Mouse (Mus musculus): Measurements from ENCODE around the gene Fosb.

Fosb gene

DNA sequence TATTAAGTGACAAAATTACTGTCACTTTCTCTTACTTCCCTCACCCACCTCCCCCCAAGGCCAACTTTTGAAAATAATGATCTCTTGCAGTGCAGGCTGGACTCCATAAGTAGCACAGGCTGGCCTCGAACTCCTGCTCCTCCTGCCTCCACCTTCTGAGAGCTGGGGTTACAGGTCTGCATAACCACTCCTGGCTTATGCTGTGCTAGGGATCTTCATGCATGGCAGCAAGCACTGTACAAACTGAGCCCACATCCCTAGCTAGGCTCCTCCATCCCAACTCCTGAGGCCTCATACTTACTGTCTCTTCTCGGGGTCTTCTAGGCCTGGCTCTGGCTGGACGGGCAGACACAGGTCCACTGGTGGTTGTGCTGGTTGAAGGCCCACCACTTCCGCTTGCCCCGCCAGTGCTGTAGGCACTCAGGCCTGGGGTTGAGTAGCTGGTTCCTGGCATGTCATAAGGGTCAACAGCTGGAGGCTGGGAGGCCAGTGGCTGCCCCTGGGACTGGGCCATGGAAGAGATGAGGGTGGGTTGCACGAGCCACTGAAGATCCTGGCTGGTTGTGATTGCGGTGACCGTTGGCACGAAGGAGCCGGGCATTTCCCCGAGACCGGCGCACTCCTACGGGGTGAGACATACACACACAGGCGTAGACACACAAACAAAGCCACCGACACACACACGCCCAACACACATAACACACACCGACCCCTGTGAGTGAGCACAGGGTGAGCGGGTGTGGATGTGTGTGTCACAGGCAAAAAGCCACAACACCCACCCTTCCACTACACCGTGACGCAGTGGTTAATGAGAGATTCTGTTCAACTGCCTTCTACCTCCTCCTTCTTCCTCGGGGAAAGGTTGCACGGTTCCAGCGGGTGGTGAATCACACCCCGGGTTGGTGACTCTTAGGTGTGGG is 2.8 kb downstream of the Fosb start:
- no peak for DNase-seq (ENCODE audit: low read depth, low spot score)

DNA sequence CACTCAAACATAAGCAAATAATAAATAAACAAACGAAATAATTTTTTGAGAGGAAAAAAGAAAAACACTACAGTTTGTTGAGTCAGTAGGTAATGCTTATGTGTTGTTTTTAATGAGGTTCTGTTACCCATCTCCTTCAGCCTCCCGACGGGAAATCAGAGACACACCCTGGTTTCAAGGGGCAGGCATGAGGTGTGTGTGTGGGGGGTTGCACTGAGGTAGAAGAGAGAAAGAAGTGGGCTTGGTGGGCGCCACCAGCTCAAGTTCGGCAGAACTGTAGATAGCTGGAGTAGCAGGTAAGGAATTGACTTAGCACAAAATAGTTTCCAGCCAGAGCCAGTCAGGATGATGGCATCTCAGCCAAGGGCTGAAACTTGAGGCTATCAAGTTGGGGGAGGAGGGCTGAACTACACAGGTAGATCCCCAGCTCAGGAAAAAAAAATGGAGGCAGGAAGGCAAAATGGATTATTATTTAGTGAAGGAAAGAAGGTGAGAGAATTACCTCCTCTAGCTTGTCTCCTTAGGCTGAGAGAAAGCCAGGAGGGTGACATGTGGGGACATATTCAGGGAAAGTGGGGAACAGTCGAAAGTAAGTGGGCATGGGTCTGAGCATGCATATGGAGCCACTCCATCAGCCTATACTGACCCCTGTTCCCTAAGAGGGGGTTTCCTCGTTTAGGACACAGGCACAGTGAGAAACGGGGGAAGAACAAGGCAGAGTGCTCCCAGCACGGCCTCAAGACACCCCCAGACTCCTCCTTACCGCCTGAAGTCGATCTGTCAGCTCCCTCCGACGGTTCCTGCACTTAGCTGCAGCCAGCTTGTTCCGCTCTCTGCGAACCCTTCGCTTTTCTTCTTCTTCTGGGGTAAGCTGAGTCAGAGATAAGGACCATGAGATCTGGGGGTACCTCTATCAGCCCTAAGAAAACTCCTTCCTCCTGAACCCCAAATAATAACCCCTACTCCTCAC is 3.8 kb downstream of the Fosb start:
- no peak for DNase-seq (ENCODE audit: low read depth, low spot score)

DNA sequence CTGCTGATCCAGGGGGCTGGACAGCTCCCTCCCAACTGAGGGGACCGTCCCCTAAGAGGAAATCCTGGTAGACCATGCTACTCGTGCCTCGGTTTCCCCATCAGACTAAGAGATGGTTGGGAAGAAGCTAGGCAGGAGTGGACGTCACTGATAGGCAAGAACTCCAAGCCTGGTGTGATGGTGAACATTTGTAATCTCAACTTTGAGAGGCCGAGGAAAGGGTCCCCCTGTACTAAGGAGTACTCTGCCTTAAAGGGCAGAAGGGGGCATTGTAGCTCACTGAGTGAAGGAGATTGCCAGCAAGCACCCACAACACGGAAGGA is 4.5 kb downstream of the Fosb start:
- DNase-seq (ENCODE audit: low read depth, low spot score): no peak

DNA sequence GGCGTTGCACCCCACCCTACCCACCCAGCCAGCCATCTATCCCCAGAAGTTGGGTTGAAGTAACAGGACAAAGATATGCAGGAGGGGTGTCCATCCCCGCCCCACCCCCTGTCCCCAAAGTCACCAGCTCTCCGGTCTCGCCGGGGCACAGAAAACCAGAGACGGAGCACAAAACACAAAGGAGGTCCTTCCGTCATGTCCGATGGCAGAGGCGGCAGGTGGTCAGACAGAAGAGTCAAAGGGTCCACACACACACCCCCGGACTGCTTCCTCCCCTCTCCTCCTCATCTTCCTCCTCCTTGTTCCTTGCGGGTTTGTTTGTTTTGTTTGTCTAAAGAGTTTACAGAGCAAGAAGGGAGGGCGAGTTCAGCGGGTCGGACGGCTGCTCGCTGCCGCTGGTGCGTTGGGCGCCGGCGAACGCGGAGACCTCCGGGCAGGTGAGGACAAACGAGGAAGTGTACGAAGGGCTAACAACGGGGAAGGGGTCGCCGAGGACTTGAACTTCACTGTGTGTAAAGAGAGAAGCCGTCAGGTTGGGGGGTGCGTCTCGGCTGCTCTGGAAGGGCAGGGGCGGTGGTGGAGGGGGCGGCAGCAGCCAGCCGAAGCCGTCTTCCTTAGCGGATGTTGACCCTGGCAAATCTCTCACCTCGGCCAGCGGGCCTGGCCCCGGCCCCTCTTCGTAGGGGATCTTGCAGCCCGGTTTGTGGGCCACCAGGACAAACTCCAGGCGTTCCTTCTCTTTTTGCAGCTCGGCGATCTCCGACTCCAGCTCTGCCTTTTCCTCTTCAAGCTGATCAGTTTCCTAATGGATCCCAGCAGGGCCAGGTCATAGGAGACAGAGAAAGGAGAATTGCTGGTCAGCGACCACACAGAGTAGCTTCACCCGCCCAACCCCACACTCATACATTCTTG is 5.1 kb downstream of the Fosb start:
- no peak for DNase-seq (ENCODE audit: low read depth, low spot score)

DNA sequence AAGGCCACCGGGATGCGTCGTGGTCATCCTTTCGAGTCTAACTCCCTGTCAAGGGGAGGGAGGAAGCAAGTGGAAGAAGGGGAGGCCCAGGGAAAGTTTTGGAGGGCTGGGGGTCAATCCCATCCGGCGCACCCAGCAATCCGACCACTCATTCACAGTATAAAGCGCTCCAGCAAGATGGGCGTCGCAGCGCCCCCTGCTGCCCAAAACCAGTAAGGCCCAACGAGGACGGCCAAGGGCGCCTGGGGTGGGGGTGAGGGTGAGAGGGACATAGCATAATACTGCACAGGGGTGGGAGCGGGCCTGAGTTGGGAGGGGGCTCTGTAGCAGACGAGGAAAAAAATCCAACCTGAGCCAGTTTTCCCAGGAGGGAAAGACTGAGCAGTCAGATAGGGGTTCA is 6.1 kb downstream of the Fosb start:
- DNase-seq (ENCODE audit: low read depth, low spot score): no peak

DNA sequence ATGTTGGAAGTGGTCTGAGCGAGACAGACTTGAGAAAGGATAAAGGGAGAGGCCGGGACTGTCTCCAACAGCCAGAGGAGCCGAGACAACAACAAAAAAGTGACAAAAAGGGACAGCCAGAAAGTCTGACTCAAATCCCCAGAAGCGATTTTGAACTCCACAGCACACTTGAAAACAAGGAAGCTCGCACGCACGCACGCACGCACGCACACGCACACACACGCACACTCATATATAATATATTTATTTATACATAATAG is 6.9 kb downstream of the Fosb start:
- no peak for DNase-seq (ENCODE audit: low read depth, low spot score)

DNA sequence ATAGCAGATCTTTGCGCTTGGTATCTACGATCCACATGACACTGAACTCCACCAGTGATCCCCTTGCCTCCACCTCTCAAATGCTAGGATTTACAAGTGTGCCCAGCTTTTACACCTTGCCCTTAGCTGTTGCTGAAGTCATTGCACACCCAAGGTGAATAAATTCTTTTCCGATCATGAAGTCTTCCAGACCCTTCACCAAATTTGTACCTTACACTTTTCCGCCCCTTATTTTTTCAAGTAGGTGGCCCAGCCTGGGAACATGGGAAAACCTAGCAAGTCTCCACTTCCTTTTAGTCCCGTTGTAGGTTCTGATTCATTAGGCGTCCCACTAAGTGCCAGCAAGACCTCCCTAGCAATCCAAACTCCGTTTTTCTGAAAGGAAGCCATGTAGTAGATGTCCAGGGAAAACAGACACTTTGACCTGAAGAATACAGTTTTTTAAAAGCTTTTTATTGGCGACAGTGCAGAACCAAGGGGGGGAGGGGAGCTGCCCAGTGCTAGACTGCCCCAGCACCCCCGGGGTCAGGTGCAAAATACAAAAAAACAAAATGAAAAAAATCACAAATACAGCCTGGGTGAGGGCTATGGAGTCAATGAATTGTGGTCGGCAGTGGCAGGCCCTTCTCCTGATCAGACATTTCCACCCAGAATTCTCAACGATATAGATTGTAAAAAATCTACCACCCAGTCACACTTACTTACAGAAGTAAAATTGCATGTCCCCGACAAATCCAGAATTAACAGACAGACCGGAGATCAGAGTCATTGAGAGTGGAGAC is 7.4 kb downstream of the Fosb start:
- no peak for DNase-seq (ENCODE audit: low read depth, low spot score)

DNA sequence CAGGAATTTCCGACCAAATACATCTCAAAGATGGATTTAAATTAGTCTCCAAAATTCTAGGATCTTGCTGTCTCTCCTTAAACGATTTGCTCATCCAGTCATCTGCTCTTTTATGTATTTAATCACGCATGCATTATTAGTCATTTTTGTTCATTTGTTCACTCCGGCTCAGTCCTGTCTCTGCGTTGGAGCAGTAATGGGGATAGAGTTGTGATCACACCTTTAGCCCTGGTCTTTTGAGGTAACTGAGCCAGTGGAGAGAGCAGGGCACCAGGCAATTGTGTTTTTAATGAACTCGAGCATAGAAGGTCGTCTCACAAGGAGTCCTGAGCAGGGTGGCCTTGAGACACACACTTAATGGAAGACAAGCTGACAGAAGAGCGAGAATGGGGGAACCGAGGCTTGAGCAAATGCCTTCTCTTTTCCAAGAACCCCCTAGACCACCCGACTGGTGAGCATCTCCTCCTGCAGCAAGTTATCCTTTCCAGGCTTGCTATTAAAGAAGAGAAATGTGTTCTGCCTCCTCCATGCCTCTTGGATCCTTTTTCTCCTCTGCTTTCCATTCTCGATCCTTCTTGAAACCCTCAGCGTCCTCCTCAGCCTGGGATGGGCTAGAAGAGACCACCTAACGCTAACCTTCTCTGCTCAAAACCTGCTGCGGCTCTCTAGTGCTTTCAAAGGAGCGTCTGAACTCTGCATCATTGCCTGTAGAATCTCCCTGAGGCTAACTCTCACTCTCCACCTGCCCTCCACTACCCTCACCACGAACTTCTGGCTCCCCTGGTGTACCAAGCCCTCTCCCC is 8.2 kb downstream of the Fosb start:
- no peak for DNase-seq (ENCODE audit: low read depth, low spot score)

DNA sequence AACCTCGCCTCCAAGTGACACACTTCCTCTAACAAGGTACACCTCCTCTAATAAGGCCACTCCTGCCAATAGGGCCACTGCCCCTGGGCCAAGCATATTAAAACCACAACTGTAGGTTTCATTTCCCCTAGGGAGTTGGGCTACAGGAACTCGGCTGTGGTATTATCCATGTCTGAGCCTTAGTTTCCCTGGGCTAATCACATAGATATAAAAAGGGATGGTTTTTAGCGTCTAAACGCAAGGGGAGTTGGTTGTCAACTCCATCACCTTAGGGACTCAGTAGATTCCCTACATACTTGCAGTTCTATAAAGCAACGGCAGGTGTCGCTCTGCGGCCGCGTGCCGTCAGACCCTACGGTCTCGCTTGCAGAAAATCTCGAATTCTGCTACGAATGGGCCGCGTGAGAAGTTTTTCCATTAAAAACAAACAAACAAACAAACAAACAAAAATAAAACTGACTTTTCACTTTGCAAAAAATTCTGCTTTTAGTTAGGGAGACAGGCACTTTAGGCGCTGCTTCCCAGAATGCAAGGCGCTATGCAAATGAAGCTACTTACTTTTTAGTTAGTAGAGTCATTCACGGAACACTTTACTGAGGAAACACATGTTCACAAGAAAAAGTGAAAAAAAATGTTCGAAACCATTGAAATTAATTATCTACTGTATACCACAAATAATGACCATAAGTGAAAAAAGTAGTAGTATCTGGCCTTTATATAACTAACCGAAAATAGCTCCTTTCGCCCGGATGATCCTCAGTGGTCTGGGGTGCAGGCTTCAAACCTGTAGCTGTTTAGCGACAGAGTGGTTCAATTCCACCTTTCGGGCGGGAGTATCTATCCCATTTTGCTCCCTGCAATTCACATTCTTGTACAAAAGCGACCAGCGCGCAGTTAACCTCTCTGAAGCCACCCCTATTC is 9.1 kb downstream of the Fosb start:
- peak; percentile 68 for DNase-seq (ENCODE audit: low read depth, low spot score)

DNA sequence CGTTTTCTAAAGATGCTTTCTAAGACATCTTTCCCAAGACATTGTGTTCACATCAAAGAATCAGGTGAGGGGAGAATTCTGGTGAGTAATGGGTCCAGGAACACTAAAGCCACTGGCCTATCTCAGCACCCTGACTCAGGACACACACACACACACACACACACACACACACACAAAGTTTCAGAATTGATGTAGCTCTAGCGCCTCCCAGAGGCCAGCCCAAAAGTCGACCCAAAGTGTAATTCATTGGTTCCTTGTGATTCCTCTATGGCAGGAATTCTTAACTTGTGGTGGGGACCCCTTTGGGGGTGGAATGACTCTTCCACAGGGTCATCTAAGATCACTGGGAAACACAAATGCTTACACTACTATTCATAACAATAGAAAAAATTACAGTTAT is 10.7 kb downstream of the Fosb start:
- DNase-seq (ENCODE audit: low read depth, low spot score): no peak

DNA sequence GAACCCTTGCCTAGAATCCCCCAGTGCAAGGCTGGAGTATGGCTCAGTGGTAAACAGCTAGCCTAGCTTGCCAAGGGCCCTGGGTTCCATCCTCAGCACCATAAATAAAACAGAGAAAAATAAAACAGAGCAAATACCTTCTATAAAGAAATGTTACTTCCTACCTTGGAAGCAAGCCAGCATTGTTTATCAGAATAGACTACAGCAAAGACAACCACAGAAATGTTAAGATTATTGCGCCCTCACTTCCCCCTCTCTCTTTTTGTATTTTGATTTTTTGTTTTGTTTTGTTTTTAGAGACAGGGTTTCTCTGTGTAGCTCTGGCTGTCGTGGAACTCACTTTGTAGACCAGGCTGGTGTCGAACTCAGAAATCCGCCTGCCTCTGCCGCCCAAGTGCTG is 12.1 kb downstream of the Fosb start:
- DNase-seq (ENCODE audit: low read depth, low spot score): no peak

DNA sequence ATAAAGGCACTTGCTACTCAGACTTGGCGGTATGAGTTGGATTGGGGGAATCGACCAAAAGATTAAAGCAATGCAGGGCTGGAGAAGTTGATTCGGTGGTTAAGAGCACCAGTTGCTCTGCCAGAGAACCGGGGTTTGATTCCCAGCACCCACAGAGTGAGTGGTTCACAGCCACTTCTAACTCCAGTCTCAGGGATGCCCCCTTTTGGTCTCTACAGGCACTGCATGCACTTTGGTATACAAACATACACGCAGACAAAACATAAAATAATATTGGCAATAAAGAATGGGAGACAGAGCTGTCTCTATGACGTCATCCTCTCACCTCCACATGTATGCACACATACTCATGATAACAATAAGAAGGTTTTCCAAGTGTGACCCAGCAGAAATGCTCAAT is 12.8 kb downstream of the Fosb start:
- DNase-seq (ENCODE audit: low read depth, low spot score): no peak

DNA sequence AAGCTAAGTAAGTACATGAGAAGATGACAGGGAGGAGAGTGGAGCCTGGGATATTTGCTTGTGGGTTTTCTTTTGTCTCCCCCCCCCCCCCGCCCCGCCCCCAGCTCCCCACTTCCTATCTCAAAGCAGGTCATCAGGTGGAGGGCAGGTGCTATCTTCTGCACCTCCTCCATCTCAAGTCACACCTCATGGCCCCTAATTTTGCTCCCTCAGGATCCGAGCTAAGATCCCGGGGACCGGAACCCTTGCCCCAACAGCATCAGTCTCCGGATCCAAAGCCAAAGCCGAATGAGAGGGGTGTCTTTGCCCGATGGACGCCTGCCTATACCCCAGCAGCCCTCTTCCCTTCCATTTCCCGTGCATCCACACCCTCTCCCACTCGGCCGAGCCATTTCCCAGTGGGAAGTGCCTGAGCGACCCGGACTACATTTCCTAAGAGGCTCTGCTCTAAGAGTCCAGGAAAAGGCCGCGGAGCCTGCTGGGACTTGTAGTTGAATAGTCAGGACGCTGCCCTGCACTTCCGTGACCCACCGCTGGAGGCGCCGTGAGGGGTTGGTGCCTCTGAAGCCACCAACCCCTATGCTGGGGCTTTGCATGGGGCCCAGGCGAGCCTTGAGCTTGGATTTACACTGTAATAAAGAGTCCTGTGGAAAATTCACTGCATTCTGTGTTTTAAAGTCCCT is 14.2 kb downstream of the Fosb start:
- DNase-seq (ENCODE audit: low read depth, low spot score): peak; percentile 64

DNA sequence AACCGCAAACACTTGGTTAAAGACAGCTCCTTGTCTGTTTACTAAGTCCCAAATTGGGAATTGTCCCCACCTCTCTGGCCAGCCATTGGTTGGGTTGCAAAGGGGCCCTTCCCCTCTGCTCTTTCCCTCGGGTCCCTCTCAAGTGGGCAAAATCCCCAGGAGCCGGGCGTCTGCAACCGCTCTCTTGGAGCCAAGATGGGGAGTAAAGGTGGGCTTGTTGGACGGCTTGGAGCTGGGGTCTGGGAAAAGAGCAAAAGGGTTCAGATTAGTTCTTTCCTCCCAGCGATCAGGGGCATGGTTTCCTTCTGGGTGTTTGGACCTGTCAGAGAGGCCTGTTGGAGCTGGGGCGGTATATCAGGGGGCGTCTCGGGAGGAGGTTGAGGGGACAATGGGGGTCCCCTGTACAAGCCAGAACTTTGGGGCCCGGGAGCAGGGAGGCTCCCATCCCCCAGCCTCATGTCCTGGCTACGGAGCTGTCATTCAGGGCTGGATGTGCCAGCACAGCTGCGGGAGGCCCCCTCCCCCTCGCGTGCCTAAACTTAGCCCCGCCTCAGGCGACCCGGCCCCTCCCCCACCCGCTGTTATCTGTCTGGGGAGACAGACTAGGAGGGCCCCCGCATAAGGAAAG is 18.8 kb downstream of the Fosb start:
- no peak for DNase-seq (ENCODE audit: low read depth, low spot score)

DNA sequence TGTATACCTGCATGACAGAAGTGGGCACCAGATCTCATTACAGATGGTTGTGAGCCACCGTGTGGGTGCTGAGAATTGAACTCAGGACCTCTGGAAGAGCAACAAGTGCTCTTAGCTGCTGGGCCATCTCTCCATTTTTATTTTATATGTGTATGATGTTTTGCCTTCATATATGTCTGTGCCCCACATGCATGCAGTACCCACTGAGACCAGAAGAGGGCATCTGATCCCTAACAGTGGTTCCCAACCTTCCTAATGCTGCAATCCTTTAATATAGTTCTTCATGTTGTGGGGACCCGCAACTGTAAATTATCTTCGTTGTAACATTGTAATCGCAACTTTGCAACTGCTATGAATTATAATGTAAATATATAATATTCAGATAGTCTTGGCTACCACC is 25.1 kb downstream of the Fosb start:
- DNase-seq (ENCODE audit: low read depth, low spot score): peak; percentile 62

DNA sequence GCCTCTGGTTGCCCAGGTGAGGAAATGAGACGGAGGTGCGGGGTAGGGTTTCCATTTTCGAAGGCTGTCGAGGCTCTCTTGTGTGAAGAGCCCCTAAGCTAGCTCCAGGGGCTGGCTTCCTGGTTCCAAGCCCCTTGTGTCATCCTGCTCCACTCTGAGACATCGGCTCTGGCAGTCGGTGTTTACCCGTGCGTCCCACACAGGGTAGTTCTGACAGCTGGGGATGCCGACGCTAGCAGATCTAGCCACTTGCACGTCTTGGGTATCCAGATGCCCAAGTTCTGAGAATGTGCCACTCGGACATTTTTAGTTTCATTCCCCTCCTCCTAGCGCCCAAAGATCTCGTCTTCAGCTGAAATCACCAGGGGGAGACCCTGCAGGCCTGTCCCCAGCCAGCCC is 26.4 kb downstream of the Fosb start:
- no peak for DNase-seq (ENCODE audit: low read depth, low spot score)

DNA sequence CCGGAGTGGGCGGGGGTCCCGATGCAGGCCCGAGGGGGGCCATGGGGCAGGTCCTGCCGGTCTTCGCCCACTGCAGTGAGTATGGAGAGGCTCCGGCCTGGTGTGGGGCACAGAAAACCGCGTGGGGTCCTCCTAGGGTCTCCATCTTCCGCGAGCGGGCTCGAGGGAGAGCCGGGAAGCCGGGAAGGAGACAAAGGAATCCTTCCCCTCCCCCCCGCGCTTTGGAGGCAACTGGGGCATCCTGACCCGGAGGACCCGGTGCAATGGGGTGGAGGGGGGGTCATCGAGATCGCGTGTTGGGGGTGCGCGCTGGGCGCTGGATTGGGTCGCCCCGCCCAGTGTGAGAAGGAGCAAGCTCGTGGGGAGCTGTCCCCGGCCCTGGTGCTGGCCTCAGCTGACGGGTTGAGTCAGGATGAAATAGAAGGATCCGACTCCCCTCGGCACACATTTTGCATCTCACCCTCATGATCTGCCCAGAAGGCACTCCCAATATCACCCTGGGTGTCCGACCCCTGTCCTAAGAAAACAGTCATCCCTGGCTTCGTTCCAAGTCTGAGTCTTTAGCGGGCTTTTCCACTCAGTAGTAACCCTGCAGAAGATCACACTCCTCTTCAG is 27.0 kb downstream of the Fosb start:
- DNase-seq (ENCODE audit: low read depth, low spot score): no peak

DNA sequence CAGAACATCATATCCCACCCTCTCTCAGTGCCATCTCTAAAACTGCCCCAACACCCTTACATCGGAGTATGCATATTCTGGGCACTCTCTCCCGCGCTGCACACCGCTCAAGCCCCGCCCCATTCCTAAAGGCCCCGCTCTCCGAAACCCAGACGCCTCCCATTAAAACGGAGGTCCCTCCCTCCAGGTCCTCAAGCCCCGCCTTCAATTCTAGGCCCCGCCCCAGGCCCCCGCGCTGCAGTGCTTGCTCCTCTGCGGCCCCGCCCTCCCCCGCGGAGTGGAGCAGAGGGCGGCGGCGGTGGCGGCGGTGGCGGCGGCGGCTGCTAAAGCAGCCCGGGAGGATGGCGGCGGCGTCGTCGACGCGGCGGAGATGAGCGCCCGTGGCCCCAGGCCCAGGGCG is 27.5 kb downstream of the Fosb start, which contains the start of gene Rtn2:
TSS of gene Rtn2 (plus strand) at position 240 of the 400 bp plus-strand sequence.
- DNase-seq (ENCODE audit: low read depth, low spot score): peak; percentile 85

Measured in c-Kit-negative CD71-positive TER-119-positive erythroid progenitor cells, embryonic 14.5 days (primary cell).